8 mouse cellular contexts compared by ENCODE assay signal in the genomic region with DNA sequence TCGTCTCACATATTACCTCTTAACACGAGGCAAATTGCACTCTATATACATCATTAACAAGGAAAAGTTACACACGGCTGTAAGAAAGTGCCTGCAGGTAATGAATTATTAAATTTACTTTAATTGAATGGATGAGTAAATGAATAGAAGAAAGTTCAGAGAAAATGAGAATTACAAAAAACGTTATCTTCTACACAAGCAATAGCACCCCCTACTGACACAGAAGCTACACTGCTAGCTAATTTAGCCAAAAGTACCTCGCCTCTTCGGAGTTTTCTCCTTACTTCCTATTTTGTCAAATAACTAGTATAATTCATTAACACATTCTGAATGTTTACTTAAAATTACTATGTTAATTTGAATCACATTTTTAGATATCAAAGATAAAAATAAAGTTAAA. TPM values are rescaled to one million over a fixed set of nuclear protein-coding genes. Genes with fewer than 3 reads are reported as not detected.
DNase-seq lines count a peak whose midpoint lies in the region; ATAC-seq lines count a peak whose summit lies in the region.

No protein-coding gene starts in this region.

- no peaks in the 10 kb centered on the region for H3K4me1 ChIP-seq in heart, embryonic 11.5 days (ENCODE audit: control insufficient read depth, insufficient read depth, low read length)
- H3K4me1 ChIP-seq in intestine, embryonic 16.5 days (ENCODE audit: control insufficient read depth, insufficient read depth, low read length): no peaks in the 10 kb centered on the region

- no peaks in the 10 kb centered on the region for H3K9me3 ChIP-seq in heart, embryonic 11.5 days (replicated peaks; ENCODE audit: control insufficient read depth, low read length)
- H3K9me3 ChIP-seq in intestine, embryonic 16.5 days (ENCODE audit: control insufficient read depth, low read length): no peaks in the 10 kb centered on the region

- 60% methylated on average over 6 of the region's 6 CpGs for WGBS in heart, embryonic 11.5 days (ENCODE audit: insufficient replicate concordance)
- 62% methylated on average over 6 of the region's 6 CpGs for WGBS in intestine, embryonic 16.5 days

- H3K4me3 ChIP-seq in heart, embryonic 11.5 days (ENCODE audit: low read depth, low read length): no peak overlapping the region
- H3K4me3 ChIP-seq in intestine, embryonic 16.5 days (ENCODE audit: low read length): no peak overlapping the region

- DNase-seq in heart, adult 18-20 months: peak; percentile 9 to 24
- DNase-seq in lung, postnatal 10 days: peak; percentile 38
- no peak for DNase-seq in lung, adult 18-20 months
- peak; percentile 54 for DNase-seq in ZHBTc4 (ENCODE audit: low read depth, low spot score)
- peak; percentile 78 for DNase-seq in naive thymus-derived CD4-positive, alpha-beta T cell, adult 2 months (ENCODE audit: low read depth)
- no peak for DNase-seq in spleen, adult 18-20 months

- H3K27ac ChIP-seq in heart, embryonic 11.5 days (ENCODE audit: low read depth, low read length): no peak overlapping the region
- H3K27ac ChIP-seq in intestine, embryonic 16.5 days (ENCODE audit: low read length): no peak overlapping the region

- H3K36me3 ChIP-seq in heart, embryonic 11.5 days (ENCODE audit: control insufficient read depth, insufficient read depth, low read length): no peaks in the 10 kb centered on the region
- no peaks in the 10 kb centered on the region for H3K36me3 ChIP-seq in intestine, embryonic 16.5 days (ENCODE audit: control insufficient read depth, insufficient read depth, low read length)

- H3K4me2 ChIP-seq in heart, embryonic 11.5 days: no peak overlapping the region
- no peak overlapping the region for H3K4me2 ChIP-seq in intestine, embryonic 16.5 days (ENCODE audit: low read depth, low read length)

- ATAC-seq in heart, embryonic 11.5 days (replicated peaks; ENCODE audit: insufficient number of reproducible peaks, low FRiP score, low TSS enrichment): no peak
- no peak for ATAC-seq in intestine, embryonic 16.5 days

- H3K9ac ChIP-seq in heart, embryonic 11.5 days (ENCODE audit: low read depth, low read length): no peak overlapping the region
- H3K9ac ChIP-seq in intestine, embryonic 16.5 days (ENCODE audit: low read depth, low read length): no peak overlapping the region

- no peaks in the 10 kb centered on the region for H3K27me3 ChIP-seq in heart, embryonic 11.5 days (ENCODE audit: control insufficient read depth, insufficient read depth, low read length)
- no peaks in the 10 kb centered on the region for H3K27me3 ChIP-seq in intestine, embryonic 16.5 days (replicated peaks; ENCODE audit: control insufficient read depth, insufficient read depth, low read length)

RNA-seq across cellular contexts. Expression of gene Ift80, which starts 49.9 kb away (rescaled TPM):
- 1 to 10 TPM; 4.0 to 5.3 TPM for total RNA-seq in heart, adult 18-20 months (2021)
- 8.3 and 9.5 TPM in 2 replicates for polyA plus RNA-seq in heart, embryonic 11.5 days (2014; fragmentation: Nextera tagmentation; extraction: Ambion mirVana)
- polyA plus RNA-seq in intestine, embryonic 16.5 days (2015; fragmentation: Nextera tagmentation; extraction: Ambion mirVana): 7.4 and 8.6 TPM in 2 replicates

RNA-seq across cellular contexts. Expression of gene Smc4, which starts 50.1 kb away (rescaled TPM):
- total RNA-seq in heart, adult 18-20 months (2021): 10 to 100 TPM in 1 of 2 experiments, 1 to 10 TPM in 1; 9.7 to 13.3 TPM
- polyA plus RNA-seq in heart, embryonic 11.5 days (2014; fragmentation: Nextera tagmentation; extraction: Ambion mirVana): 165 and 180 TPM in 2 replicates
- 104 and 121 TPM in 2 replicates for polyA plus RNA-seq in intestine, embryonic 16.5 days (2015; fragmentation: Nextera tagmentation; extraction: Ambion mirVana)

Comparison
In these comparisons a context has a peak if more than half of its experiments do, and no peak if none do; other contexts are left out.
1. DNase-seq: peak in heart, adult 18-20 months (2 of 2), lung, postnatal 10 days (single experiment), ZHBTc4 (single experiment) and naive thymus-derived CD4-positive, alpha-beta T cell, adult 2 months (single experiment); none in lung, adult 18-20 months (0 of 2) and spleen, adult 18-20 months (0 of 2).